Mouse (Mus musculus) B cell, adult 2 months (primary cell): ENCODE measurements at regions not wholly inside any gene's neighbourhood (a gene's known extent, or its start where the extent isn't known, plus 50 kb on each side); places are given as distances from the start of the nearest gene placed in this dataset.

Experiments used
- DNase-seq, 2 experiments: peaks; one replicate each; pipeline ENCODE4 v3.0.0; 2022

GRCm38 (mm10) chr3:137728689-137729088 lies 57.4 kb downstream of the Gm21962 start:
- no peak for DNase-seq

GRCm38 (mm10) chr3:137729421-137729820 lies 58.1 kb downstream of the Gm21962 start:
- no peak for DNase-seq

GRCm38 (mm10) chr3:137737222-137737800 lies 66.0 kb downstream of the Gm21962 start:
- no peak for DNase-seq

GRCm38 (mm10) chr3:137741528-137741927 lies 70.2 kb downstream of the Gm21962 start:
- no peak for DNase-seq

- no peak for DNase-seq
These were observed 70.8 kb downstream of the Gm21962 start for GRCm38 (mm10) chr3:137742119-137742518.

GRCm38 (mm10) chr3:137751732-137752260 lies 80.5 kb downstream of the Gm21962 start:
- DNase-seq = no peak

- DNase-seq = peak; percentile 69 to 70
These were observed 81.3 kb downstream of the Gm21962 start for GRCm38 (mm10) chr3:137752447-137753256.

- DNase-seq = no peak
These were observed 81.9 kb downstream of the Gm21962 start for GRCm38 (mm10) chr3:137753257-137753654.

- no peak for DNase-seq
These were observed 84.1 kb downstream of the Gm21962 start for GRCm38 (mm10) chr3:137755391-137755790.

- DNase-seq = no peak
These were observed 91.0 kb downstream of the Gm21962 start for GRCm38 (mm10) chr3:137762213-137762884.

- no peak for DNase-seq
These were observed 92.1 kb downstream of the Gm21962 start for GRCm38 (mm10) chr3:137763406-137763805.

GRCm38 (mm10) chr3:137768627-137769026 lies 95.7 kb upstream of the H2afz start:
- no peak for DNase-seq

- peak; percentile 36 to 44 for DNase-seq
These were observed 89.0 kb upstream of the H2afz start for GRCm38 (mm10) chr3:137775076-137775849.

GRCm38 (mm10) chr3:137778113-137778512 lies 86.2 kb upstream of the H2afz start:
- peak; percentile 48 to 50 for DNase-seq

GRCm38 (mm10) chr3:137780029-137780428 lies 84.3 kb upstream of the H2afz start:
- DNase-seq = no peak

GRCm38 (mm10) chr3:137782836-137783235 lies 81.5 kb upstream of the H2afz start:
- DNase-seq = no peak

- DNase-seq = no peak
These were observed 80.1 kb upstream of the H2afz start for GRCm38 (mm10) chr3:137783937-137784911.

- no peak for DNase-seq
These were observed 79.1 kb upstream of the H2afz start for GRCm38 (mm10) chr3:137785224-137785623.

- no peak for DNase-seq
These were observed 78.4 kb upstream of the H2afz start for GRCm38 (mm10) chr3:137785871-137786270.

- DNase-seq = no peak
These were observed 74.6 kb upstream of the H2afz start for GRCm38 (mm10) chr3:137789671-137790070.

- no peak for DNase-seq
These were observed 73.9 kb upstream of the H2afz start for GRCm38 (mm10) chr3:137790340-137790739.
